Mouse (Mus musculus): Measurements from ENCODE around the gene Dtnbp1.

The Dtnbp1 gene

DNA sequence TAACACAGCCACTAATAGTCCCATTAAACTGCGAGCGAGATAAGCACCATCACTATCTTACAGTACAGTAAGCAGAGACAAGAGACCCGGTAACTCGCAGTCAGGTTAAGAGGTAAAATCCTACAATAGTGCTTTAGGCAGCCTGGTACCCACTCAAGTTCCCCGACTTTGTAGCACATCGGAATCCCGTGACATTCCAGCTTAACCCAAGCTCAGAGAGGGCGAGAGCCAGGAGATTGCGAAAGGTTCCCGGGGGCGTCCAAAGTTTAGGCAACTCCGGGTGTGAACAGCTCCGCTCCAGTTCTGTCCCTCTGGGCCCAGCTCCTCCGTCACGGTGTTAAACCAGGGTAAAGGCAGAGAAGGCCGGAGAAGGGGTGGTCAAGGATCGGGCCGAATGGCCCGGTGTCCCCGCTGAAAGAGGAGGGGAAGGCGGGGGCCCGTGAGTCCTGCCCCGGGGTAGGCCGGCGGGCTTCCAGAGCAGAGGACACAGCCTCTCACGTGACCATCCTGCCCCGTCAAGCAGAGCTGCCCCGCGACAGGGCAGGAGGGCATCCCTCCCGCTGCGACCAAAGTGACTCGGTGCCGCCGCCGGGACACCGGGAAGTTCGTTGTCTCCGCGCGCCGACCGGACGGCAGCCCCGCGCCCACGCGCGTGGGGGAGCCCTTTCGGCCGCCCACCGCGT, 578 bp downstream of the Dtnbp1 start:
- DNase-seq: no peak

DNA sequence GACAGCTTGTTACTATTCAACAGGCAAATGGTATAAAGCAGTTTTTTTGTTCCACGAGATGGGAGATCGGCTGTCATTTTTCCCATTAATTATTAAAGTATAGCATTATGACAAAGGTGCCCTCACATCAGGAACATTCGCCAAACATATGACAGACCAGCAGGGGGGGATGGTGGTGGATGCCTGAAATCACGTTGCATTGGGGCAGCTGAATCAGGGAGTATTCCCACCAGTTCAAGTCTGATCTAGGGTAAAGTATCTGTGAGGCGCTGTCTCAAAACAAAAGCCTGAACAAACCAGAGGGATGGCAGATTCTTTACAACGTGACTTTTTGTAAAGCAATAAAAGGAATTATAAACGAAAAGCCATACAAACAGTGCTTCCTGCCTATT, 1.1 kb downstream of the Dtnbp1 start:
- DNase-seq: peak; percentile 70

DNA sequence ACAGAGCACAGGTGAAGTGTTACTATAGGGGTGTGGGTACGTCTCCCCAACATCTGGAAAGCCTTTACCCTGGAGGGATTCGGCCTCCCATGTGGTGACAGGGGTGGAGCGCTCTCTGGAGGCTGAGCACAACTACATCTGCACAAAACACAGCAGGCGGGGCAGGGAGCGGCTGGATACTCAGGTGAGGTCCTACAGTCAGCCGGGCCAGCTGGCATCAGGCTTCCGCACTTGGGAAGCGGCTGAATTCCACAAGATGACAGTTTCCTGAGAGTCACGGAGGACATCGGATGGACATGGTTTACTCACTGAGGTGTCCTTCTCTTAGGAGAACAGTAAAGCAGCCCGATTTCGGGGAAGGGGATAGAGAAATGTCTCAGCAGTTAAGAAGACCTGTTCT, 2.7 kb downstream of the Dtnbp1 start:
- no peak for DNase-seq

DNA sequence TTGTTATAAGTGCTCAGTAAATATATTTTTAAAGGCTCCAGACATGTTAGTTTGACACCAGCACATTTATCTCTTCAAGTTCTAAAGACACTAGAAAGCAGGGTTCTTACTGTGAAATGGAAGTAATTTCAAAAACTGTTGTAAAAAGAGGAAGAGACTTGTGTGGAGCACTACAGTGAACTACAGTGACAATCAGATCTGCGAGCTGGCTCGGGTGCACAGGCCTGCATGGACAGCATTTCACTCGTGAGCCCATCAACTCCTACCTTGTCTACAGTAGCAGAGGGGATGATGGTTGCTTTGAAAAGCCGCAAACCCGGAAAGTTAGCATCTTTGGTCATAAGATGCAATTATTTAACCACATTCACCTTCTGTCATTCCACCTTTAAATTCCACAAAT, 5.6 kb downstream of the Dtnbp1 start:
- DNase-seq: no peak

DNA sequence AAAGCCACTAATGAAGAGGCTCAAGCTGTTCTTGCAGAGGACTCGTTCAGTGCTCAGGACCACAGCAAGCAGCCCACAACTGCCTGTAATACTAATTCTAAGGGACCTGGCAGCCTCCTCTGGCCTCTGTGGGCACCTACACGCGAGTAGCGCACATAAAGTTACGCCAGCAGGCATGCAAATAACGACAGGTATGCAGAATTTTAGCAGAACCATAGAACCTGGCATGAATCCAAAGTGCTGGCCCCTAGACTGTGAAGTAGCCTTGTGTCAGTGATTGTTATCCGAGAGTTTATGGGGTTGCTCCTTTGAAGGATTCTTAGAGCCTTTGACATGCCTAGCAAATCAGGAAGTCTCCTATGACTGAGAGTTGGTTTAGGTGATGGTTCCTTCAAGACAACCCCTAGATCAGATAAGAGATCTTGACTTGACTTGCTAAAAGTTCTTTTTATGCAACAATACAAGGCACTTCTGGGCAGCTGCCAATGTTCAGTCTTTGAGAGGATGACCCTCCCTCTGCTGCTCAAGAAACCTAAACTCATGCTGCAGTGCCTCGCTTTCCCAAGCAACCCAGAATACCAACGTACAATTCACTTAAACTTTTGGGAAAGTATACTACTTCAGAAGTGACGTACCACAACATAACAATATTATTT, 9.3 kb downstream of the Dtnbp1 start:
- DNase-seq: no peak

DNA sequence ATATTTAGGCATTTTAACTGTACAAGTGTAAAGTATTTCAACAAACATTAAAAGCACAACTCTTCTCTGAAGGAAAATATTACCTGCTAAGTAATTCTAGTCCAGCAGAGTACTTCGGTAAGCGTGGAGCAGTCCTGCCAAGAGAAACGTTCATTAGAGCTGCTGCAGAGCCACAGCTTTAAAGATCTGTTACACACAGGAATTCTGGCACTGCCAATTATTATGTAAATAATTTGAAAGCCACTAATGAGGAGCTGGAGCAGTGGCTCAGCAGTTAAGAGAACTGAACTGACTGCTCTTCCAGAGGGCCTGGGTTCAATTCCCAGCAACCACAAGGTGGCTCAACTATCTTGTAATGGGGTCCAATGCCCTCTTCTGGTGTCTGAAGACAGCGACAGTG, 10.0 kb downstream of the Dtnbp1 start:
- no peak for DNase-seq

DNA sequence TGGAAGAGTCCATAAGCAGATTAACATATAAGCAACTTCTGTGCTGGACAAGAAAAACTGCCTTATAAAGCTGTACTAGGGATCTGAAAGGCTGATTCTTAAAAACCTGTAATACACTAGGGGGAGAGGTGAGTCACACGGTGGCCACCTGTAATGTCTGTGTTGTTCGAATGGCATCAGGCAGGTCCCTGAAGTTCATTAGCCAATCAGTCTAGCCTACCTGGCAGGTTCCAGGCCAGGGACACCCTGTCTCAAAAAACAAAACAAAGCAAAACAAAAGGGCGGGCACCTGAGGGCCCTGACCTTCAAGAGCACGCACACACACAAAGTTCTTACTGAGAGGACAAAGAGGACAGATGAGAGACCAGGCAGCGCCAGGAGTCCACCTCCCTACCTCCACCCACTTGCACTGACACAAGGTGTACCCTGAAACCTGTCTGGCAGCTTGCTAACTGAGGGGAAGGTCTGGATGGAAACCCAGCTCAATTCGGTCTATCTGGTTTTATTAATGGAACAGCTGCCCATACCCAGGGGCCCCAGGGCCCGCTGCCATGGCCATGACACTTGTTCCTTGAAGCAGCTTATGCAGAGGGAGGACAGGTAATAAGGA, 11.8 kb downstream of the Dtnbp1 start:
- DNase-seq: no peak

DNA sequence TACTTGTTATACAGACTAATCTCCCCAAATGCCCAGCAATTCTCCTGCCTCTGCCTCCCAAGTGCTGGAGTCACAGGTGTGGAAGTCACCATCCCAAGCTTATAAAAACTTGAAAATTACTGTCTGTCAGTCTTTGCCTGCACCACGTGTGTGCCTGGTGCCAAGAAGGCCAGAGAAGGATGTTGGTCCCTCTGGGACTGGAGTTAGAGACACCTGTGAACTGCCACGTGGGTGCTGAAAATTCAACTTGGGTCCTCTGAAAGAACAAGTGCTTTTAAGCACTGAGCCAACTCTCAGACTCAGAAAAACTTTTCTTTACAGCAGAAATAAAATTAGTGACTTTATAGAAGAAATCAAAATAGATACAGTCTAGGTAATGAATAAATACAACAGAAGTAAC, 15.6 kb downstream of the Dtnbp1 start:
- DNase-seq: no peak

DNA sequence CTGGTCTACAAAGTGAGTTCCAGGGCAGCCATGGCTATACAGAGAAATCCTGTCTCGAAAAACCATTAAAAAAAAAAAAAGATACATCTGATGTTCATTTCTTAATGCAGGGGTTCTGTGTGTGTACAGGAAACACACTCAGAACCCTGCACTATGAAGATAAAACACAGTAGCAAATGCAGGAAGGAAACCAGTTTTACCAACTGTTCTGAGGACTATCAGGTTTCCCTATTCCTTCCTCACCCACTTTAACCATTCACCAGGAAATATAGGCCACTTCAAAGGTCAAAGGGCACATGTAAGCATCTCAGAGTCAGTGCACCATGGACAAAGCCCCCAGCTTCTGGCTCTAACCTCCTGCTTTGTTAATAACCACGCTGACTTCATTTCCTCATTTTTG, 16.6 kb downstream of the Dtnbp1 start:
- DNase-seq: no peak

DNA sequence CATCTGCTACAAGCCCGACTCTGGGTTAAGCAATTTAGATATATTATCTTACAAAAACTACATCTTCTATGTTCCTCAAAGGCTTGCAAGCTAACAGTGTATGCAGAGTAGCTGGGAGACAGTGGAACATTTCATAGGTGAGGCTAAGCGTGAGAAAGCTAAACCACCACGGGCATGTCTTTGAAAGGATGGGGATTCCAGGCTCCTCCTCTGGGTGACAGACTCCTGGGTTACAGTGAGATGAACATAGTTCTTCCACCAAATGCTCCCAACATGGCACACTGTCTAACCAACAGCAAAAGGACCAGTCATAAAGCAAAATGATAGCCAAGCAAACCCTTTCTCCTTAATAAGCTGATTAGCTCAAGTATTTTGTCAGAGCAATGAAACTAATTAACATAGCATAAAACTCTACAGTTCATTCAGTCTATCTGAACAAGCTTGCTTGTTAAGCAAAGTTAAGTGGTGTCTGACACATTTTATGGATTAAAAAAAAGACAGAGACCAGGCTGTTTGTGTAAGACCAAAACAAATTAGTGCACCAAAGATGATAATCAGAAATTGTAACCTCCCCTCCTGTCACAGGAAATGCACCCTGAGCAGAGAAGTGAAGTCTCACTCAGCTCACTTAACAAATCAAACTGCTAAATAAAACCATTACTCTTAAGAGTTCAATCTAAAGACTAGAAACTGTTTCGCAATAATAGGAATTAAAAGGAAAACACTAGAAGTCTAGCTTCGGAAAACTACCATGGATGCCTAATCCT, 18.1 kb downstream of the Dtnbp1 start:
- DNase-seq: no peak

DNA sequence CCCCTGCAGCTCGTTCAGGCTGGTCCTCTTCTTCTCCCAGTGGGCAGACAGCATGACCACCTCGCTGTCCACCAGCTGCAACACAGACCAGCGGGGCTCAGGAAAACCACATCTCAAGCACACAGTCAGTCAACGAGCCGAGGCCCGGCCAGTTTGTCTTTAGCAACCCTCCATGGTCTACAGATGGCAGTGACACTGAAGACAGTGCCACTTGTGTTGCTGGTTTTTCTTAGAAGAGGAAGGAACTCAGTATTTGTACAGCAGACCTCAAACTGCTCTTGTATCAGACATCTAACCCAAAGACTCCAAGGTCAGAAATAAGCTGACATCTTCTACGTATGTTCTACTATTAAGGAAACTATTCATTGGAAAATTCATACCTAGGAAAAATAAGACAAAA, 19.1 kb downstream of the Dtnbp1 start:
- no peak for DNase-seq

DNA sequence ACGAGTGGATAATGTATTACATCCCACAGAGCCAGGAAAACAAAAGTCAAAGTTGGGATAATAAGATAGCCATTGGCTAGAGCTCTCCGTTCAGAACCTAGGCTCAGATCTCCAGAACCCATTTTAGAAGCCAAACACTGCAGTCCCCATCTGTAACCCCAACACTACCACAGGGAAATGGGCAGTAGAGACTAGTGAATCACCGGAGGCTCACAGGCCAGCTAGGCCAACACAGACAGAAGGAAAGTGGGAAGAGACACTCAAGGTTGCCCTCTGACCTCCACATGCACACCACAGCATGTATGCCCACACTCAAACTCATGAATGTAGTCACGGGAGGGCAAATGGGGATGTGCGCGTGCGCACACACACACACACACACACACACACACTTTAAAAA, 22.5 kb downstream of the Dtnbp1 start:
- no peak for DNase-seq

DNA sequence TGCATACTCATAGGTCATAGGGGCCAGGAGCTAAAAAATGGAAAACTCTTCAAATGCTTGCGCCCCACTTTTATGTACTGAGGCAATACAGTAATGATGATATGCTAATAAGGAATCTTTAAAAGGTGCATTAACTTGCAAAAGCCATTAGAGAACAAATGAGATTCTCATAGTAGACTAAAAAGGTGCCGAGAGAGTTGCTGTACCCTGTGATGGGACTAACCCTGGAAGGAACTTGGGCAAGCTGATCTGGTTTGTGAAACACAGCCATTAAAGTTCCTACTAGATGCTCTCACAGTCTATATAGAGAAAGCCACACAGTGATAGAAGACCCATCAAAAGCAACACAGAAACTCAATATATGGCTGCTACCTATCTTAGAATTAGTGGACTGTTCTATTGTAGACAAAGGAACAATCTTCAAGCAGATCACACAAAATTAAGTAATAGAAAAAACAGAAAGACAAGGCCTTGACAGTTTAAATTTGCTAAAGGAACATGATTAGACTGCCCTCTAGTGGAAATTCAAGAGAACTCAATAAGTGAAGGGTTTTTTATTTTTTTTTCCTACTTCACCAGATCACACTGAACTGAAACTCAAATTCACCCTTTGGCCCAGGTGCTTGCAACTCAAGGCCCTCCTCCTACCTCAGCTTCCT, 24.3 kb downstream of the Dtnbp1 start:
- no peak for DNase-seq

DNA sequence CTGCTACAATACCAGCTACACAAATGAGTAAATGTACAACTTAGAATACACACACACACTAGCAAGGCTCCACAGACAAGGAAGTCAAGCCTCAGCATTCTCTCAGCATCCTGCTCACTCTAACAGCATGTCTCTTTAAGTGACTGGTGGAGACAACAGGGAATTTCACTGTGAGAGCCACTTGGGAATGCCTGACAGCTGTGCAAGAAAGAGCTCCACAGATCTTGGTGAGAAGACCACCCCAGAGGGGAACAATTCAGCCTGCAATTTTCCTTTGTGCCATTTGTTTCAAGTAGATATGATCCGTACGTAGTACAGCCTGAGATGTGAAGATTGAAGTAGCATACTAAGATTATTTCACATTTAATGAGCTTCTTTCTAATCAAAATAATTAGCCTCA, 24.9 kb downstream of the Dtnbp1 start:
- DNase-seq: no peak

DNA sequence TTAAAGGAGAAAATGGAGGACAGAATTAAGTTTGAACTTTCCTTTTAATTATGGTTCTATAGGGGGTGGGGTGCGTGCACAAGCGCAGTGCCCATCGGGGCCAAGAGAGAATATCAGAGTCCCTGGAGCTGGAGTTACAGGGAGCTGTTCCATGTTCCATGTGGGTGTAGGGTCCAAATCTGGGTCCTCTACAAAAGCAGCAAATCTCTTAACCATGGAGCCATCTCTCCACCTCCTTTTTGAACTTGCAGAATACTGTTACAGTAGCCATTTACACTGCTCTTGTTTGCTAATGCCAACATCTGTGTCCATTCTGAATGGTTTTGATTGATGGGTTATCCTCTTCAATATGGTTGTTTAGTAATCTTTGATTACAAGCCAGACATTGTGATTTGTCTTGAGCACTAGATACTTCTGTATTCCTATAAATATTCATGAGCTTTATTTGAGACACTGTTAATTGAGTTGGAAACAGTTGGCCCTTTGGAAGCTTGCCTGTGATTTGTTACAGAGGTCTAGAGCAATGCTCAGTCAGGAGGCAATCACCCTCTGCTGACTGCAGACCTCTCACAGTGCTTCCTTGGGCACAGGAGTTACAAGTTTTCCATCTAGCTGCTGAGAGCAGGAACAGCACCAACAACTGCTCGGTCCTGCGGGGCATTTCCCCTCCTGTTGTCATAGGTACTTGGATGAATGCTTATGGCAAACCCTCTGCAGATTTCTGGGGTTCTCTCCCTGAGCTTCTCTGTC, 41.2 kb downstream of the Dtnbp1 start:
- DNase-seq: no peak

DNA sequence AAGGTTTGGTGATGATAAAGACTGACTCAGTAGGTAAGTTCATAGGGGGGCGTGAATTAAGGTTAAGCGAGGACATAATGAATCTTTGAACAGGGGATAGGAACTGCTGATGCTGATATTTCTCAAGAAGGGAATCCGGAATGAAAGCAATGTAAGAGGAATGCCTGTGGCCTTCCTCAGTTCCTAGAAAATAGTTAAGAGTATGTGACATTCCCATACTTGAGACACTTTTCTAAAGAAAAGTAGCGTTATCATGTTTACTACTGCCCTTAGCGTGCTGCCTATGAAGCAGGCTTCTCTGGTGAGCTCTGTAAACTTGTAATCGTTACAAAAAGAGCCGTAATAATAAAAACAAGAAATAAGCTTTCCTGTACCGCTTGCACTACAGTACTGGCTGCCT, 44.9 kb downstream of the Dtnbp1 start:
- no peak for DNase-seq

DNA sequence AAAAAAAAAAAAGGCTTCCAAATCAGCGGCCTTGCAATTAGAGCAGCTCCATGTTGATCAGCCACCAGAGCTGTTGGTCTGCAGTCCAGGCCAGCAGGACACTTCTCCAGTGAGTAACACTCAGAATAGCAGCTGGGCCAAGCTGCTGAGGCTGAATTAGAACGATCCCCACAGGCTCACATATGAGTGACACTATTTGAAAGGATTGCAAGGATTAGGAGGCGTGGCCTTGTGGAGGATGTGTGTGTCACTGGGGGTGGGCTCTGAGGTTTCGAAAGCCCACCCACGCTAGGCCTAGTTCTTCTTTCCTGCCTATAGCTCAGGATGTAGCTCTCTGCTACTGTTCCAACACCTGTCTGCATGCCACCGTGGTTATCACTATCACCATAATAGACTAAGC, 46.2 kb downstream of the Dtnbp1 start:
- DNase-seq: no peak

DNA sequence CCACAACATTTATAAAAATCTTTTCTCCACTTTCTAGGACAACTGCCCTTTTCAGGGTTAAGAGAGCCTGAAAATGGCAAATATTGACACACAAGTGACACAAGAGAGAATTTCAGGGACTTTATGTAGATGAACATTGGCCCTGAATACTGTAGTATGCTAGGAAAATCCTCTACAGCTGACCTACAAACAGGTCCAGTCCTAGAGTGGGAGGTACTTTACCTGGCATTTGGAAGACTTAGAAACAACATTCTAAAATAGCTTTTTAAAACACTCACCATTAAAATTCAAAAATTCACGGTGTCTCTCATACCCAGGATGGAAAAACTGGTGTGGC, 47.7 kb downstream of the Dtnbp1 start:
- DNase-seq: no peak

DNA sequence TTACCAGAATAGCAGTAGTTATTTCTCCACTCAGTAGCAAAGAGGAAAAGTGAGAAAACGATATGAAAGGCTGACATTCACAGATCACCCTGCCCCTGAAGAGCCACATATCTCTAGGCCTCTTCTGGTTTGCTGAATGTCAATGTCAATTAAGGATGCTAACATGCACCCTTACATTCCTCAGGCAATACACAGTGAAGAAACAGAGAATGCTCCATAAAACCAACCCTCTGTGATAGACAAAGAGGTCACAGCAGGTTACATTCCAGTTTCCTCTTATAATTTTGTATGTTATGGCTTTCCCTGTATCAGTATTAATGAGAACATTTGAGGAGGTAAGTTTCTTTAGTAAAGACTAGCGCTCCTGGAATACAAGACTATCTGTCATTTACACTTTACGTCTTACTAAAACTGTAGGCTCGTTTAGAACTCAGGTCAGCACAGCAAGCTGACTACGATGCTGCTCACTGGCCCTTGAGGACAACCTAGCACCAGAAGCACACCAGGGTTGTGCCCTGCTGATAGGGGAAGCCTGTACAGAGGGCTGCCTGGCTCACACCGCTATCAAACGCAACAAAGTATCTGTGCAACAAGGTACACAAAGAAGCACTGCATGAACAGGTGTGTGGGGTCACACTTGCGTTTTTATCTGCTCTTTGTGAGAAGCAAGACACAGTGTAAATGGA, 48.3 kb downstream of the Dtnbp1 start:
- no peak for DNase-seq

DNA sequence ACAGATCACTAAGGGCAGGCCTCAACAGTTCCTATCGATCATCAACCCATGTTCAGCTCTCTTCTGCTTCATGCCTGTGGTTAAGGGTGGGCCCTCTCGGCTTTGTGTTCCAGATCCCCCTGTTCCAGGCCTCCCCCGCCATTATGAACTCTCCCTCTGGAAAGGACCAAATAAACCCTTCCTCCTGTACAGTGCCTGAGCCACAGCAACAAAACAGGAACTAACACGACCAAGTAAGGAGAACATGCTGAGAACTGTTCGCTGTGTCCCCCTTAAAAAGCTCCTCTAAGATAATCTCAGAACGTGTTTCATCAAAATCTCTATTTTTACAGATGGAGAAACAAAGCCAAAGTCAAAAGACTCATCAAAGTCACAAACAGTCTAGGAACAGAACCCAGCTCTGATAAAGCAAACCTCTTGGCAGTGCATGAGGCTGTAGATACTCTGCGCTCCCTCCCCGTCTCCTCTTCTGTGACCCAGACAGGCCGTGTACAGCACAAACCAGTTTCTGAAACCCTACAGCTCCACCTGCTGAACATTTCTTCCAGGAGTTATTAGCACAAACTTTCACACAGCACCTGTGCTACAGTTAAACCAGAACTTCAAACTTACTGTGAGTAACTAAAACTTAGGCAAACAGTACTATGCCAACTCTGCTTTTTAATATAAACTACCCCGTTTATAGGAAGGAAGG, 49.4 kb downstream of the Dtnbp1 start:
- DNase-seq: peak; percentile 38
